Mouse (Mus musculus) MEL (cell line): ENCODE measurements around the gene Cd164l2.

Experiments
- CTCF ChIP-seq, 3 experiments: IDR thresholded peaks in 2 of 3; conservative IDR thresholded peaks in 1 of 3; 2 replicates each; pipeline ENCODE4 v1.5.1; 2011 to 2012; ENCODE audit warnings: low read length in 3 of 3, low read depth in 2 of 3, mild to moderate bottlenecking in 2 of 3, improper control_type of control experiment in 1 of 3, inconsistent platforms in 1 of 3, mixed read lengths in 1 of 3, moderate library complexity in 1 of 3; ENCODE audit not compliant: control insufficient read depth in 1 of 3, insufficient read depth in 1 of 3, poor library complexity in 1 of 3, severe bottlenecking in 1 of 3
- JUND ChIP-seq: IDR thresholded peaks from 2 replicates; pipeline ENCODE4 v1.6.1; 2011; ENCODE audit warnings: low read depth, mild to moderate bottlenecking, improper control_type of control experiment, low read length
- MAFK ChIP-seq: IDR thresholded peaks from 2 replicates; pipeline ENCODE4 v1.6.1; 2011; ENCODE audit warnings: low read depth, mild to moderate bottlenecking, low read length, improper control_type of control experiment, borderline replicate concordance
- TAL1 ChIP-seq: IDR thresholded peaks from 2 replicates; pipeline ENCODE4 v1.6.1; 2012; ENCODE audit warnings: mild to moderate bottlenecking, inconsistent platforms, low read length, moderate library complexity, mixed read lengths
- UBTF ChIP-seq: IDR thresholded peaks from 2 replicates; pipeline ENCODE4 v1.6.1; 2012; ENCODE audit warnings: low read depth, mild to moderate bottlenecking, inconsistent platforms, low read length, improper control_type of control experiment, moderate library complexity, borderline replicate concordance; ENCODE audit not compliant: insufficient read depth
- ZC3H11A ChIP-seq: IDR thresholded peaks from 2 replicates; pipeline ENCODE4 v1.6.1; 2012; ENCODE audit warnings: low read depth, mild to moderate bottlenecking, inconsistent platforms, low read length, improper control_type of control experiment

DNA sequence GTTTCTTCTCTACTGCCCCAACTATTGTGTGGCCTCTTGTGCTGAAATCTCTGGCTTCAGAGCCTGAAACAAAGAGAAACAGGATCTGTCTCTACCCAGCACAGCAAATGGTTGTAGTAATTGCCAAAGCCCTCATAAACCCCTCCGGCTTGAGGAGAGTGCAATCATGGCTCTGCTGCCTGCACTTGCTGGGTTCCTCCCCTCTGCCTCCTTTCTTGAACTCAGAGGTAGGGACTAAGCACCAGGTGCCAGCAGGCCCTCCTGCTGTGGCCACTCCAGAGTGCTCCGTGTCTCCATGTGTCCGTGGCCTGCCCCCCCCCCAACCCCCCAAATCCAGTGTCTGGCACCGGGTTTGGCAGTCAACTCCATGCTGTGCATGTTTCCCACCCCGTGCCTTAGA lies 14.6 kb upstream of the Cd164l2 start:
- no peak for TF ChIP-seq MAFK
- TF ChIP-seq CTCF (IDR thresholded peaks at IDR 0.05 in 2 of 3, conservative IDR thresholded peaks at IDR 0.05 in 1 of 3; ENCODE audit: control insufficient read depth in 1 of 3, insufficient read depth in 1 of 3, low read depth in 2 of 3, low read length in 3 of 3, poor library complexity in 1 of 3, severe bottlenecking in 1 of 3): no peak
- no peak for TF ChIP-seq ZC3H11A
- TF ChIP-seq TAL1: no peak
- TF ChIP-seq UBTF: no peak
- no peak for TF ChIP-seq JUND
